Mouse (Mus musculus) MEL (cell line): ENCODE results near the gene Riox2. TPM values are rescaled to one million over a fixed set of nuclear protein-coding genes. Genes with fewer than 3 reads are reported as not detected.

Source experiments
- DNase-seq: peaks from one replicate; pipeline ENCODE4 v3.0.0; 2011; ENCODE audit warnings: low read depth, low spot score
- H3K27ac ChIP-seq: 2 replicates; pipeline ENCODE4 v1.5.1; 2012; ENCODE audit warnings: low read depth, mild to moderate bottlenecking, control low read depth, low read length, moderate library complexity; ENCODE audit not compliant: control insufficient read depth
- H3K27me3 ChIP-seq, 2 experiments: fragments of 150-350 bp in 1 of 2; sonication (generic) in 1 of 2; 2 replicates each; pipeline ENCODE4 v1.6.1; 2012; ENCODE audit warnings: low read length in 2 of 2, mild to moderate bottlenecking in 2 of 2, improper control_type of control experiment in 1 of 2, moderate library complexity in 1 of 2; ENCODE audit not compliant: insufficient read depth in 2 of 2, control insufficient read depth in 1 of 2
- H3K36me3 ChIP-seq, 2 experiments: 2 replicates each; pipeline ENCODE4 v1.6.1; 2012 to 2014; ENCODE audit warnings: low read length in 2 of 2, improper control_type of control experiment in 1 of 2, inconsistent platforms in 1 of 2, mild to moderate bottlenecking in 1 of 2; ENCODE audit not compliant: insufficient read depth in 2 of 2, control insufficient read depth in 1 of 2
- H3K4me1 ChIP-seq, 2 experiments: fragments of 150-350 bp in 1 of 2; sonication (generic) in 1 of 2; 2 replicates each; pipeline ENCODE4 v1.6.1; 2012; ENCODE audit warnings: low read length in 2 of 2, improper control_type of control experiment in 1 of 2, mild to moderate bottlenecking in 1 of 2; ENCODE audit not compliant: insufficient read depth in 2 of 2, control insufficient read depth in 1 of 2
- H3K4me3 ChIP-seq, 2 experiments: fragments of 150-350 bp in 1 of 2; sonication (generic) in 1 of 2; 2 replicates each; pipeline ENCODE4 v1.5.1; 2012; ENCODE audit warnings: low read depth in 2 of 2, low read length in 2 of 2, mild to moderate bottlenecking in 2 of 2, moderate library complexity in 2 of 2, control low read depth in 1 of 2, improper control_type of control experiment in 1 of 2; ENCODE audit not compliant: control insufficient read depth in 1 of 2, insufficient read depth in 1 of 2
- H3K79me2 ChIP-seq: 2 replicates; pipeline ENCODE4 v1.6.1; 2012; ENCODE audit warnings: mild to moderate bottlenecking, low read length, moderate library complexity; ENCODE audit not compliant: control insufficient read depth, poor library complexity, insufficient read depth
- H3K9ac ChIP-seq: 2 replicates; pipeline ENCODE4 v1.6.1; 2012; ENCODE audit warnings: low read depth, mild to moderate bottlenecking, control low read depth, low read length, moderate library complexity; ENCODE audit not compliant: control insufficient read depth, poor library complexity, severe bottlenecking
- H3K9me3 ChIP-seq: fragments of 150-350 bp; sonication (generic); replicated peaks from 2 replicates; pipeline ENCODE4 v1.6.1; 2012; ENCODE audit warnings: mild to moderate bottlenecking, low read length, improper control_type of control experiment, moderate library complexity; ENCODE audit not compliant: insufficient read depth
- CHD2 ChIP-seq: IDR thresholded peaks from 2 replicates; pipeline ENCODE4 v1.6.1; 2011; ENCODE audit warnings: low read length, improper control_type of control experiment
- CTCF ChIP-seq, 3 experiments: IDR thresholded peaks in 2 of 3; conservative IDR thresholded peaks in 1 of 3; 2 replicates each; pipeline ENCODE4 v1.5.1; 2011 to 2012; ENCODE audit warnings: low read length in 3 of 3, low read depth in 2 of 3, mild to moderate bottlenecking in 2 of 3, improper control_type of control experiment in 1 of 3, inconsistent platforms in 1 of 3, mixed read lengths in 1 of 3, moderate library complexity in 1 of 3; ENCODE audit not compliant: control insufficient read depth in 1 of 3, insufficient read depth in 1 of 3, poor library complexity in 1 of 3, severe bottlenecking in 1 of 3
- ELF1 ChIP-seq: IDR thresholded peaks from 2 replicates; pipeline ENCODE4 v1.6.1; 2014; ENCODE audit warnings: low read depth, mild to moderate bottlenecking, inconsistent platforms, low read length, improper control_type of control experiment, moderate library complexity
- EP300 ChIP-seq, 2 experiments: IDR thresholded peaks; 2 replicates each; pipeline ENCODE4 v1.6.1; 2011; ENCODE audit warnings: improper control_type of control experiment in 2 of 2, low read length in 2 of 2, low read depth in 1 of 2, mild to moderate bottlenecking in 1 of 2
- ETS1 ChIP-seq: IDR thresholded peaks from 2 replicates; pipeline ENCODE4 v1.6.1; 2012; ENCODE audit warnings: low read depth, mild to moderate bottlenecking, inconsistent platforms, low read length, improper control_type of control experiment, moderate library complexity
- GABPA ChIP-seq: IDR thresholded peaks from 2 replicates; pipeline ENCODE4 v1.6.1; 2012; ENCODE audit warnings: low read depth, mild to moderate bottlenecking, inconsistent platforms, low read length, improper control_type of control experiment, moderate library complexity
- JUND ChIP-seq: IDR thresholded peaks from 2 replicates; pipeline ENCODE4 v1.6.1; 2011; ENCODE audit warnings: low read depth, mild to moderate bottlenecking, improper control_type of control experiment, low read length
- KAT2A ChIP-seq: conservative IDR thresholded peaks from 2 replicates; pipeline ENCODE4 v1.6.1; 2012; ENCODE audit warnings: low read depth, low read length, improper control_type of control experiment, inconsistent platforms
- MAFK ChIP-seq: IDR thresholded peaks from 2 replicates; pipeline ENCODE4 v1.6.1; 2011; ENCODE audit warnings: low read depth, mild to moderate bottlenecking, low read length, improper control_type of control experiment, borderline replicate concordance
- MAX ChIP-seq: IDR thresholded peaks from 2 replicates; pipeline ENCODE4 v1.6.1; 2011; ENCODE audit warnings: low read length, improper control_type of control experiment
- MEF2A ChIP-seq: IDR thresholded peaks from 2 replicates; pipeline ENCODE4 v1.6.1; 2014; ENCODE audit warnings: low read depth, mild to moderate bottlenecking, inconsistent platforms, low read length, improper control_type of control experiment; ENCODE audit not compliant: poor library complexity, insufficient replicate concordance, severe bottlenecking; ENCODE audit errors: extremely low read depth
- MXI1 ChIP-seq: IDR thresholded peaks from 2 replicates; pipeline ENCODE4 v1.6.1; 2011; ENCODE audit warnings: mild to moderate bottlenecking, low read depth, low read length, improper control_type of control experiment
- MYB ChIP-seq: IDR thresholded peaks from 2 replicates; pipeline ENCODE4 v1.6.1; 2011; ENCODE audit warnings: mild to moderate bottlenecking, low read depth, low read length, improper control_type of control experiment
- MYC ChIP-seq: IDR thresholded peaks from 2 replicates; pipeline ENCODE4 v1.6.1; 2011; ENCODE audit warnings: low read depth, mild to moderate bottlenecking, low read length, improper control_type of control experiment, moderate library complexity
- POLR2A ChIP-seq, 2 experiments: IDR thresholded peaks; 2 replicates each; pipeline ENCODE4 v1.6.1; 2011 to 2012; ENCODE audit warnings: low read length in 2 of 2, mild to moderate bottlenecking in 2 of 2, control low read depth in 1 of 2, improper control_type of control experiment in 1 of 2, low read depth in 1 of 2, moderate library complexity in 1 of 2; ENCODE audit not compliant: control insufficient read depth in 1 of 2, insufficient read depth in 1 of 2, poor library complexity in 1 of 2
- POLR2AphosphoS5 ChIP-seq: IDR thresholded peaks from 2 replicates; pipeline ENCODE4 v1.6.1; 2012; ENCODE audit warnings: low read depth, borderline replicate concordance, mild to moderate bottlenecking, inconsistent platforms, low read length, moderate library complexity, mixed read lengths
- TAL1 ChIP-seq: IDR thresholded peaks from 2 replicates; pipeline ENCODE4 v1.6.1; 2012; ENCODE audit warnings: mild to moderate bottlenecking, inconsistent platforms, low read length, moderate library complexity, mixed read lengths
- TCF12 ChIP-seq: IDR thresholded peaks from 2 replicates; pipeline ENCODE4 v1.6.1; 2014; ENCODE audit warnings: low read depth, mild to moderate bottlenecking, inconsistent platforms, low read length, improper control_type of control experiment, moderate library complexity
- USF1 ChIP-seq: IDR thresholded peaks from 2 replicates; pipeline ENCODE4 v1.6.1; 2014; ENCODE audit warnings: low read depth, mild to moderate bottlenecking, inconsistent platforms, low read length, improper control_type of control experiment, moderate library complexity
- USF2 ChIP-seq, 2 experiments: IDR thresholded peaks; 2 replicates each; pipeline ENCODE4 v1.6.1; 2011 to 2012; ENCODE audit warnings: improper control_type of control experiment in 2 of 2, low read length in 2 of 2, borderline replicate concordance in 1 of 2, inconsistent platforms in 1 of 2, low read depth in 1 of 2, mild to moderate bottlenecking in 1 of 2; ENCODE audit not compliant: insufficient read depth in 1 of 2
- ZKSCAN1 ChIP-seq: IDR thresholded peaks from 2 replicates; pipeline ENCODE4 v1.6.1; 2012; ENCODE audit warnings: low read depth, mild to moderate bottlenecking, inconsistent platforms, low read length, improper control_type of control experiment, moderate library complexity
- ZMIZ1 ChIP-seq: IDR thresholded peaks from 2 replicates; pipeline ENCODE4 v1.6.1; 2012; ENCODE audit warnings: low read depth, mild to moderate bottlenecking, inconsistent platforms, low read length, improper control_type of control experiment, moderate library complexity
- polyA plus RNA-seq, 2 experiments: library from polyadenylated mRNA; stranded (reverse) in 1 of 2; unstranded in 1 of 2; fragments of >175 nt in 1 of 2; fragments of >200 nt in 1 of 2; gene quantifications; 2 replicates each; pipeline versions ENCODE4 v1.2.1 to v1.2.4; 2012; ENCODE audit warnings: low replicate concordance in 2 of 2, low read depth in 1 of 2; ENCODE audit not compliant: insufficient read length in 2 of 2, insufficient read depth in 1 of 2, missing spikeins in 1 of 2
- total RNA-seq: library from RNA; depleted of rRNA; stranded (reverse); fragments of 300-350 nt; gene quantifications from 2 replicates; pipeline ENCODE4 v1.2.3, GENCODE M21; 2012

Riox2 gene
- total and polyA plus RNA-seq, 3 experiments, result 23.4 to 25.8 TPM; not detected in 1

GRCm38 (mm10) chr16:59427960-59428359 is 43.6 kb upstream of the Riox2 start:
- DNase-seq, result no peak
- no peaks in the 10 kb centered on the region for H3K4me1 ChIP-seq

GRCm38 (mm10) chr16:59433181-59433580 is 38.4 kb upstream of the Riox2 start:
- no peak for TF ChIP-seq ZMIZ1
- no peak for TF ChIP-seq MEF2A
- TF ChIP-seq USF2 (IDR thresholded peaks at IDR 0.05; ENCODE audit: borderline replicate concordance in 1 of 2, insufficient read depth in 1 of 2, low read depth in 1 of 2, low read length in 2 of 2), result no peak
- TF ChIP-seq CHD2, result no peak
- TF ChIP-seq MAFK, result no peak
- TF ChIP-seq ELF1, result no peak
- TF ChIP-seq CTCF (IDR thresholded peaks at IDR 0.05 in 2 of 3, conservative IDR thresholded peaks at IDR 0.05 in 1 of 3; ENCODE audit: control insufficient read depth in 1 of 3, insufficient read depth in 1 of 3, low read depth in 2 of 3, low read length in 3 of 3, poor library complexity in 1 of 3, severe bottlenecking in 1 of 3), result no peak
- no peak for TF ChIP-seq JUND
- TF ChIP-seq MYB, result no peak
- TF ChIP-seq GABPA, result no peak
- TF ChIP-seq MYC, result no peak
- no peak for TF ChIP-seq MAX
- TF ChIP-seq USF1, result no peak
- no peak for TF ChIP-seq POLR2A (IDR thresholded peaks at IDR 0.05; ENCODE audit: control insufficient read depth in 1 of 2, insufficient read depth in 1 of 2, low read depth in 1 of 2, low read length in 2 of 2, poor library complexity in 1 of 2)
- TF ChIP-seq ZKSCAN1, result no peak
- TF ChIP-seq KAT2A, result no peak
- TF ChIP-seq EP300 (IDR thresholded peaks at IDR 0.05; ENCODE audit: low read depth in 1 of 2, low read length in 2 of 2), result no peak
- TF ChIP-seq TAL1, result no peak
- H3K4me1 ChIP-seq, result no peaks in the 10 kb centered on the region
- no peak overlapping the region for H3K9ac ChIP-seq
- no peaks in the 10 kb centered on the region for H3K9me3 ChIP-seq
- H3K27me3 ChIP-seq, result no peaks in the 10 kb centered on the region
- no peaks in the 10 kb centered on the region for H3K79me2 ChIP-seq
- no peak for DNase-seq
- no peak overlapping the region for H3K4me3 ChIP-seq
- H3K36me3 ChIP-seq, result no peaks in the 10 kb centered on the region
- H3K27ac ChIP-seq, result no peak overlapping the region

More at GRCm38 (mm10) chr16:59427960-59428359, 43.6 kb upstream of the Riox2 start:
- H3K27me3 ChIP-seq, result peaks cover 0 to 2% of the 10 kb centered on the region in 2 experiments; a peak in 1 of 4 replicates
- H3K27ac ChIP-seq, result no peak overlapping the region
- H3K79me2 ChIP-seq, result no peaks in the 10 kb centered on the region
- H3K4me3 ChIP-seq, result no peak overlapping the region
- no peak overlapping the region for H3K9ac ChIP-seq
- H3K9me3 ChIP-seq, result no peaks in the 10 kb centered on the region
- H3K36me3 ChIP-seq, result no peaks in the 10 kb centered on the region
- no peak for TF ChIP-seq TCF12
- no peak for TF ChIP-seq MXI1
- no peak for TF ChIP-seq USF1
- no peak for TF ChIP-seq JUND
- TF ChIP-seq ETS1, result no peak
- no peak for TF ChIP-seq POLR2AphosphoS5
